Mouse (Mus musculus): ENCODE data around the gene Eif2s1. TPM values are rescaled to one million over a fixed set of nuclear protein-coding genes. Genes with fewer than 3 reads are reported as not detected.

The Eif2s1 gene
- 213 TPM for polyA plus RNA-seq (2017; shearing (Covaris generic))

DNA sequence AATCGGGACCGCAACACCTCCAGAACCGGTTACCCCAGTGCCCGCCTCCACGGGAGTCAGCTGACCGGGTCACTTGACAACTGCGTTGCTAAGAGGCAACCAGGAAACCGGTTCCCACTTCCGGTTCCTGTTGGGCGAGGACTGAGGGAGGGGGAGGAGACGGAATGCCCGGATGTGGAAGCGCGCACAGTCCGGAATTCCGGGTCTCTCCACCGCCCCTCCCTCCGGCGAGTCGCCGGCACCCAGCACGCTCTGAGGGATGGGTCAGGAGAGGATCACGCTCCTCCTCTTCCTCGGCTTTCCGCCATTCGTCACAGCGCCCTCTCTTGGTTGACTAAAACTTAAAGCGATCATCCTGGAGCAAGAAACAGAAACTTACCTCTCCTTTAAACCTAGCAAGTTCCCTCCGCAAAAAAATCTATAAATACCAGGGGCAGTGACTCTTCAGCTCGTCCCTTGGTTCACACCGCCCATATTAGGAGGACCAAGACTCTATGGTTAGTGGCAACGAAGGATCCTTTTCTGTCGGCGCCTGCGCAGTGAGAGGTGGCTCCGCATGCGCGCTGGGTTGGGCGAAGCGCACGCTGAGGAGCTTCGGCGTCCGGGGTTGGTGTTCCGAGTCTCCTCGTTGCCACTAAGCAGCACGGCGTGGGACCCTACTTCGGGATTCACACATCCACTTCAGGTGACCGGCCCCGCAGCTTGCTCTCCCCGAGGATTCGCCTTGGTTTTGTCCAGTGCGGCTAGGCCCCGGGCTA is at the start of gene Eif2s1, which contains the start of gene Atp6v1d:
Eif2s1 (plus strand) TSS at position 324 of the 758 bp plus-strand sequence.
Atp6v1d (minus strand) TSS at position 143 of the 758 bp plus-strand sequence.

DNA sequence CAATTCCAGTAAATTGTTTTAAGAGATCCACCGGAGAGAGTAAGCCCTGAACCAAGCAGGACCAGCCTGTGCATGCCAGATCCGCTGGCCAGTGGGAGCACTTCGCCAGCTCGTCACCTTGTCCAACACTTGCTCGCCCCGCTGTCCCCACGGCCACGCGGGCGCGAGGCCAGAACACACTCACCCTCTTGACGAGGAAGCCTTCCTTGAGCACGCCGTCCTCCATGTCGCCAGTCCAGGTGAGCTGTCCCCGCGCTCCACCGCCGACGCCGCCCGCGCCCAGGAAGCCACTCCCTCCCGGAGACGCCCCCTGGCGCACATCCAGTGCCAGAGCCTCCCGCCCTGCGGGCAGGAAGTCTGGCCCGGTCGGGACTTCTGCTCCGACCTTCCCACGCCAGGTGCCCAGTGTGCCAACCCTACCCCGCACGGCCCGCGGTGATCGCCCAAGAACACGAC is 45.1 kb downstream of the Eif2s1 start, which contains the start of gene Plek2:
Plek2 (minus strand) TSS at position 258 of the 456 bp plus-strand sequence.

Other genes starting within 250 kb of the Eif2s1 start
- gene Fam71d, start 170.3 kb upstream of the Eif2s1 start, polyA plus RNA-seq (2017; shearing (Covaris generic)), result 0.65 TPM
- gene Mpp5, start 112.9 kb upstream of the Eif2s1 start, polyA plus RNA-seq (2017; shearing (Covaris generic)), result 23.5 TPM
- gene Atp6v1d, start 181 bp upstream of the Eif2s1 start, polyA plus RNA-seq (2017; shearing (Covaris generic)), result 244 TPM
- not detected for gene Plek2, start 45.1 kb downstream of the Eif2s1 start, polyA plus RNA-seq (2017; shearing (Covaris generic))
- gene Tmem229b, start 145.8 kb downstream of the Eif2s1 start, polyA plus RNA-seq (2017; shearing (Covaris generic)), result 74.9 TPM
- gene Plekhh1, start 167.3 kb downstream of the Eif2s1 start, polyA plus RNA-seq (2017; shearing (Covaris generic)), result not detected
- 22.1 TPM for gene Pigh, start 227.8 kb downstream of the Eif2s1 start, polyA plus RNA-seq (2017; shearing (Covaris generic))

All from CD4-positive, CD25-positive, alpha-beta regulatory T cell, adult 9 weeks (primary cell).